Mouse (Mus musculus): ENCODE data around the gene Ugt1a5.

- TF ChIP-seq CTCF (IDR thresholded peaks at IDR 0.05; ENCODE audit: low read depth, low read length) (no peak), POLR2A (IDR thresholded peaks at IDR 0.05; ENCODE audit: borderline replicate concordance, low read depth, low read length) (no peak)
These were observed 98.0 kb downstream of the Ugt1a5 start for GRCm38 (mm10) chr1:88263778-88264177.
